8 mouse cellular contexts compared by ENCODE assay signal in genomic region chr1:191313158-191313557, GRCm38 (mm10). TPM values are rescaled to one million over a fixed set of nuclear protein-coding genes. Genes with fewer than 3 reads are reported as not detected.
DNase-seq lines count a peak whose midpoint lies in the region; ATAC-seq and TF ChIP-seq lines count a peak whose summit lies in the region.

No protein-coding gene starts in this region.

- no peak for TF ChIP-seq CTCF in gastrocnemius, adult 2 months (IDR thresholded peaks at IDR 0.05)
- TF ChIP-seq CTCF in testis, adult 2 months (IDR thresholded peaks at IDR 0.05; ENCODE audit: control insufficient read depth, insufficient read depth, insufficient replicate concordance, low read depth, low read length), result no peak

- peak overlapping the region; percentile 92 for H3K27ac ChIP-seq in gastrocnemius, adult 2 months
- no peak overlapping the region; the same call in 1 of the 2 replicates for H3K27ac ChIP-seq in testis, adult 2 months (ENCODE audit: control insufficient read depth, insufficient read depth, low read depth, low read length)
- H3K27ac ChIP-seq in liver, embryonic 13.5 days, result no peak overlapping the region
- peak overlapping the region; percentile 28; the same call in 1 of the 2 replicates for H3K27ac ChIP-seq in stomach, embryonic 16.5 days (ENCODE audit: low read length)

- no peak for ATAC-seq in liver, embryonic 13.5 days (ENCODE audit: low read depth)
- no peak for ATAC-seq in stomach, embryonic 16.5 days (ENCODE audit: insufficient read depth, low FRiP score)

- H3K4me1 ChIP-seq in testis, adult 2 months (ENCODE audit: control insufficient read depth, insufficient read depth, low read length), result peaks cover 8% of the 10 kb centered on the region; the same call in 1 of the 2 replicates
- H3K4me1 ChIP-seq in liver, embryonic 13.5 days (replicated peaks), result peaks cover 27% of the 10 kb centered on the region
- peaks cover 6% of the 10 kb centered on the region; the same call in 1 of the 2 replicates for H3K4me1 ChIP-seq in stomach, embryonic 16.5 days (ENCODE audit: control insufficient read depth, insufficient read depth, low read length)

- peak overlapping the region; percentile 67 for H3K9ac ChIP-seq in liver, embryonic 13.5 days
- peak overlapping the region; percentile 75 for H3K9ac ChIP-seq in stomach, embryonic 16.5 days (ENCODE audit: low read length)

- peak overlapping the region; percentile 57 for H3K4me2 ChIP-seq in liver, embryonic 13.5 days
- H3K4me2 ChIP-seq in stomach, embryonic 16.5 days (ENCODE audit: low read depth, low read length), result peak overlapping the region; percentile 57

- no peaks in the 10 kb centered on the region for H3K36me3 ChIP-seq in testis, adult 2 months (ENCODE audit: control insufficient read depth, insufficient read depth, low read length)
- no peaks in the 10 kb centered on the region for H3K36me3 ChIP-seq in liver, embryonic 13.5 days
- no peaks in the 10 kb centered on the region for H3K36me3 ChIP-seq in stomach, embryonic 16.5 days (ENCODE audit: control insufficient read depth, insufficient read depth, low read length)

- H3K9me3 ChIP-seq in liver, embryonic 13.5 days (replicated peaks), result no peaks in the 10 kb centered on the region
- 0 out of 2 replicates have a peak, but pooled peaks cover 1% of the 10 kb centered on the region for H3K9me3 ChIP-seq in stomach, embryonic 16.5 days (replicated peaks; ENCODE audit: control insufficient read depth, low read length)

- no peak for DNase-seq in gastrocnemius, adult 2 months
- no peak for DNase-seq in gastrocnemius, postnatal 4 days (ENCODE audit: low spot score in 2 of 2)
- no peak for DNase-seq in testis, postnatal 14 days (ENCODE audit: low spot score)
- DNase-seq in liver, embryonic 13.5 days, result no peak
- DNase-seq in left cerebral cortex, postnatal 25 days (ENCODE audit: low spot score in 2 of 2), result no peak
- DNase-seq in right cerebral cortex, postnatal 10 days (ENCODE audit: low spot score in 2 of 2), result no peak

- intact Hi-C loops in gastrocnemius, adult 2 months (cut with DNase I), result loop anchor here (2.0 to 5.0 kb wide), 3 partner anchors 34 to 509 kb away; partner anchors contain the start of gene Nek2
- intact Hi-C loops in left cerebral cortex, postnatal 25 days (cut with DNase I), result loop anchor here (2.0 to 10.0 kb wide), 3 partner anchors 250 to 502 kb away; no protein-coding TSS in a partner anchor

- TF ChIP-seq POLR2A in testis, adult 2 months (IDR thresholded peaks at IDR 0.05; ENCODE audit: control insufficient read depth, low read depth, low read length), result no peak

- H3K4me3 ChIP-seq in gastrocnemius, adult 2 months, result peak overlapping the region; percentile 78
- H3K4me3 ChIP-seq in testis, adult 2 months (ENCODE audit: control insufficient read depth, low read depth, low read length), result peak overlapping the region; percentile 92; the same call in 1 of the 2 replicates
- H3K4me3 ChIP-seq in liver, embryonic 13.5 days (replicated peaks), result peak overlapping the region; percentile 64
- peak overlapping the region; percentile 62 for H3K4me3 ChIP-seq in stomach, embryonic 16.5 days (replicated peaks; ENCODE audit: low read length)

- WGBS in liver, embryonic 13.5 days (ENCODE audit: insufficient replicate concordance), result 71% methylated on average over 6 of the region's 6 CpGs
- 58% methylated on average over 6 of the region's 6 CpGs for WGBS in stomach, embryonic 16.5 days

- H3K27me3 ChIP-seq in testis, adult 2 months (ENCODE audit: control insufficient read depth, insufficient read depth, low read length), result no peaks in the 10 kb centered on the region
- no peaks in the 10 kb centered on the region for H3K27me3 ChIP-seq in liver, embryonic 13.5 days
- no peaks in the 10 kb centered on the region for H3K27me3 ChIP-seq in stomach, embryonic 16.5 days (ENCODE audit: control insufficient read depth, insufficient read depth, low read length)

RNA-seq across cellular contexts. Expression of gene Nenf, which starts 4.8 kb away (rescaled TPM):
- total RNA-seq in gastrocnemius, adult 2 months (2021), result 10 to 100 TPM; 68.3 to 69.6 TPM
- 10 to 100 TPM; 94.5 to 94.7 TPM for total RNA-seq in gastrocnemius, postnatal 4 days (2021)
- polyA plus RNA-seq in testis, adult 2 months (2012; rRNA removed), result 32.5 and 38.2 TPM in 2 replicates
- polyA plus RNA-seq in liver, embryonic 13.5 days (2015; fragmentation: Nextera tagmentation; extraction: Ambion mirVana), result 28.0 and 29.9 TPM in 2 replicates
- polyA plus RNA-seq in stomach, embryonic 16.5 days (2015; fragmentation: Nextera tagmentation; extraction: Ambion mirVana), result 86.0 and 91.3 TPM in 2 replicates
- 10 to 100 TPM; 70.5 to 72.8 TPM for total RNA-seq in left cerebral cortex, postnatal 25 days (2021)

RNA-seq across cellular contexts. Expression of gene Tmem206, which starts 12.6 kb away (rescaled TPM):
- 1 to 10 TPM; 1.2 to 1.4 TPM for total RNA-seq in gastrocnemius, adult 2 months (2021)
- total RNA-seq in gastrocnemius, postnatal 4 days (2021), result 1 to 10 TPM; 4.6 to 6.3 TPM
- polyA plus RNA-seq in testis, adult 2 months (2012; rRNA removed), result 15.7 and 20.2 TPM in 2 replicates
- polyA plus RNA-seq in liver, embryonic 13.5 days (2015; fragmentation: Nextera tagmentation; extraction: Ambion mirVana), result 6.8 and 10.1 TPM in 2 replicates
- 18.2 and 18.3 TPM in 2 replicates for polyA plus RNA-seq in stomach, embryonic 16.5 days (2015; fragmentation: Nextera tagmentation; extraction: Ambion mirVana)
- total RNA-seq in left cerebral cortex, postnatal 25 days (2021), result 1 to 10 TPM; 9.0 to 9.1 TPM

Comparison
In these comparisons a context has a peak if more than half of its experiments do, and no peak if none do; other contexts are left out.
1. H3K27ac ChIP-seq: peak in gastrocnemius, adult 2 months (single experiment) and stomach, embryonic 16.5 days (single experiment); none in testis, adult 2 months (single experiment) and liver, embryonic 13.5 days (single experiment).
2. Peak in every context shown above with its lines, with median percentiles within 50 percentile points of each other: H3K4me3 ChIP-seq.